Mouse (Mus musculus) erythroblast, embryonic 14.5 days (primary cell): ENCODE measurements around the gene Hspa12a. TPM values are rescaled to one million over a fixed set of nuclear protein-coding genes. Genes with fewer than 3 reads are reported as not detected.

Experiments
- H3K27me3 ChIP-seq: 2 replicates; pipeline ENCODE4 v1.6.1; 2012; ENCODE audit warnings: inconsistent platforms; ENCODE audit not compliant: control insufficient read depth
- H3K36me3 ChIP-seq: 2 replicates; pipeline ENCODE4 v1.6.1; 2012; ENCODE audit warnings: mild to moderate bottlenecking, inconsistent platforms; ENCODE audit not compliant: control insufficient read depth
- H3K4me1 ChIP-seq: 2 replicates; pipeline ENCODE4 v1.6.1; 2012; ENCODE audit warnings: inconsistent platforms; ENCODE audit not compliant: control insufficient read depth
- H3K4me3 ChIP-seq: replicated peaks from 2 replicates; pipeline ENCODE3; 2012; ENCODE audit warnings: moderate library complexity, mild to moderate bottlenecking, inconsistent platforms
- H3K9me3 ChIP-seq: 2 replicates; pipeline ENCODE4 v1.6.1; 2012; ENCODE audit warnings: low read length, inconsistent platforms, mixed read lengths; ENCODE audit not compliant: control insufficient read depth
- GATA1 ChIP-seq: IDR thresholded peaks from 2 replicates; pipeline ENCODE4 v1.6.1; 2012; ENCODE audit warnings: low read length, inconsistent platforms, mixed read lengths
- TAL1 ChIP-seq: IDR thresholded peaks from 3 replicates; pipeline ENCODE4 v1.6.1; 2012; ENCODE audit warnings: low read length, inconsistent platforms, mixed read lengths
- polyA plus RNA-seq: library from polyadenylated mRNA; stranded (reverse); fragments of >175 nt; gene quantifications from 2 replicates; pipeline ENCODE4 v1.2.3, GENCODE M21; 2012

Hspa12a gene
- polyA plus RNA-seq, 1 experiment = not detected

DNA sequence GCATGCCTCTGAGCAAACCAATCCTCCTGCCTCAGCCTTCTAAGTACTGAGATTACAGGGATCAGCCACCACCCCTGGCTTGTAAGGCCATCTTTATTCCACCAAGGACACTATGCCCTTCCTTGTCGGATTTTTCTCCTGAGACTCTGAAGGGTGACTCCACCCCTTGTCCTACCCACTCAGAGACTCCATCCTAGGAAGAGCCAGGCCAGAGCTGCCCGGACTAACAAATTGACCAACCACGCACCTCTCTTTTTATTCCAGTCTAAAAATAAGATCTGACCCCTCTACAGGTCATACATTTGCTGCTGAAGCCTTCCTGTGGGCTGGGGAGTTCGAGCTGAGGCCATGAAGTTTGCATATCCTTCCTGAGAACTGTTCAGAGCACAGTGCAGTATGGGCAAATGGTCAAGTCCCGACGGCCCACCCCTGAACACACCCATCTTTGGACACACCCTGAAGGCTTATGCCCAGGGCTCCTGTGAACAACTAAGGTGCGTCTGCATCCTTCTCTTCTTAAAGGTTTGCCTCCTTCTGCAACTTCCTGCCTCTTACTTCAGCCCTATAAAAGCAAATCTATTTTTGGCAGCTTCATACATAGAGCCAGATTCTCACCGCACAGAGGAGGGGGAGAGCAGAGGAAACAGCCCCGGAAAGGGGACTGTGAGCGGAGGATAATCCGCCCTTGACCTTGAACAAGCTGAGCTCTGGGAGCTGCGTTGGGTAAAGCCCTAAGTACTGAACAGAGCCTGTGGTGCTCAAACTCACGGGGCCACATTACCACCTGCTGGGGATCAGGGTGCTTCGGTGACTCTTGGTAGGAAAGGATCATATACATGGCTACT lies 124.7 kb downstream of the Hspa12a start:
- H3K4me3 ChIP-seq = no peak overlapping the region
- no peaks in the 10 kb centered on the region for H3K36me3 ChIP-seq
- no peak for TF ChIP-seq TAL1
- TF ChIP-seq GATA1 = no peak
- H3K4me1 ChIP-seq = no peaks in the 10 kb centered on the region
- H3K9me3 ChIP-seq = no peaks in the 10 kb centered on the region
- no peaks in the 10 kb centered on the region for H3K27me3 ChIP-seq

GRCm38 (mm10) chr19:58817398-58817797 lies 126.1 kb downstream of the Hspa12a start:
- no peaks in the 10 kb centered on the region for H3K36me3 ChIP-seq
- TF ChIP-seq GATA1 (no peak), TAL1 (no peak)
- no peaks in the 10 kb centered on the region for H3K27me3 ChIP-seq
- no peaks in the 10 kb centered on the region for H3K9me3 ChIP-seq
- H3K4me1 ChIP-seq = no peaks in the 10 kb centered on the region
- no peak overlapping the region for H3K4me3 ChIP-seq

GRCm38 (mm10) chr19:58816453-58817041 lies 126.9 kb downstream of the Hspa12a start:
- Histone ChIP-seq H3K27me3 (no peaks in the 10 kb centered on the region), H3K36me3 (no peaks in the 10 kb centered on the region), H3K4me3 (no peak overlapping the region), H3K9me3 (no peaks in the 10 kb centered on the region), H3K4me1 (no peaks in the 10 kb centered on the region)
- TF ChIP-seq TAL1 (no peak), GATA1 (no peak)

- Histone ChIP-seq H3K9me3 (no peaks in the 10 kb centered on the region), H3K27me3 (no peaks in the 10 kb centered on the region), H3K36me3 (no peaks in the 10 kb centered on the region), H3K4me3 (no peak overlapping the region), H3K4me1 (no peaks in the 10 kb centered on the region)
- TF ChIP-seq GATA1 = no peak
- no peak for TF ChIP-seq TAL1
Measured at GRCm38 (mm10) chr19:58815179-58815922, 128.1 kb downstream of the Hspa12a start.

DNA sequence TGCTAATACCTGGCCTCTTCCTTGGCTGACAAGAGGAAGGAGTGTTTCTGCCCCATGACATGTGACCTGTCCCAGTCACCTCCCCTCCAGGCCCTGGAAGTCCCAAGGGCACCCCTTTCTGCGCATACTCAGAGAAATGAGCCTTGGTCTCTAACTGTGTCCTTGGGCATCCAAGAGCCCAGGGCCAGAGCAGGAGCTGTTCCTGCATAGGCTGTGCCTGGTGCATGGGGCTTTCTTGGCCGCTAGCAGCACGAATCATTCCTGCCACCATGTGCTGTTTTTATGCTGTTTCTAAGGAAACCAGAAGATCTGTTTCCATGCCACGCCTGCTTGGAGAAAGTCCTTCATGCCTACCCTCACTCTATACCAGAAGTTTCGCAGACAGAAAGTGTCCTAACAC lies 132.9 kb downstream of the Hspa12a start:
- no peaks in the 10 kb centered on the region for H3K4me1 ChIP-seq
- no peak overlapping the region for H3K4me3 ChIP-seq
- no peaks in the 10 kb centered on the region for H3K27me3 ChIP-seq
- TF ChIP-seq TAL1 (no peak), GATA1 (no peak)
- no peaks in the 10 kb centered on the region for H3K9me3 ChIP-seq
- no peaks in the 10 kb centered on the region for H3K36me3 ChIP-seq

DNA sequence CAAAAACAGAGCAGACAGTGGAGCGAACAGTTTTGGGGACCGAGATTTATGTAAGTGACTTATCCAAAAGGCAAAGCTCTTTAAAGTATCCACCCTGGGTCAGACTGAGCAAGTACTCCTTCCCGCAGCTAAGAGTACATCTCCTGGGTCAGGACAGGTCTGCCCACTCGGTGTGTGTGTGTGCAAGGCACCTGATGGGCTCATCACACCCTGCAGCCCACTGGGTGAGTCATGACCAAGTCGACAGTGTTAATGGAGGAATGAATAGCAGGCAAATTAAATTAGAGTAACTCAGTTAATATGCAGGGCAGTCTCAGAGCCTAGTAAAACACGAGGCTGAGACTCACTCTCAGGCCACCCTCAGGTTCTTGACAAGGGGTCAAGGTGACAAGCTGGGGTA lies 134.6 kb downstream of the Hspa12a start:
- no peaks in the 10 kb centered on the region for H3K27me3 ChIP-seq
- no peaks in the 10 kb centered on the region for H3K4me1 ChIP-seq
- no peak for TF ChIP-seq GATA1
- TF ChIP-seq TAL1 = no peak
- no peaks in the 10 kb centered on the region for H3K36me3 ChIP-seq
- no peaks in the 10 kb centered on the region for H3K9me3 ChIP-seq
- no peak overlapping the region for H3K4me3 ChIP-seq

DNA sequence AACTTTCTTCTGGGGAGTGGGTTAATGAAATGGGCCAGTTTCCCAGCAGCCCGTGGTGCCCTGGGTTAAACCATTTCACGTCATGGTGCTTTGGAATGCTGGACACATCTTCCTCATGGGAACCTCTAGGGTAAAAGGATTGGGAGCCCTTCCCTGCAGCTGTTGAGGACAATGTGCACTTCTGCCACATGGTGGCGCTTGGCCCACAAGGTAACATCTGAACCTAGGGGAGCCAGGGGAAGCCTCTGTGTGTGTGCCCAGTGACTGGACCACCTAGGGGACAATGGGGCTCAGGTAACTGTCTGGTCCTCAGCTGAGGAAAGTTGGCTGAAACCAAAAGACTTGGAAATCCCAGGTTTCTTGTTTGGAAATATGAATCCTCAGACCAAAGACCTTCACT lies 137.1 kb downstream of the Hspa12a start:
- peaks cover 2% of the 10 kb centered on the region; the same call in 1 of the 2 replicates for H3K9me3 ChIP-seq
- TF ChIP-seq GATA1 = no peak
- TF ChIP-seq TAL1 = no peak
- no peaks in the 10 kb centered on the region for H3K4me1 ChIP-seq
- no peak overlapping the region for H3K4me3 ChIP-seq
- H3K36me3 ChIP-seq = no peaks in the 10 kb centered on the region
- H3K27me3 ChIP-seq = no peaks in the 10 kb centered on the region

DNA sequence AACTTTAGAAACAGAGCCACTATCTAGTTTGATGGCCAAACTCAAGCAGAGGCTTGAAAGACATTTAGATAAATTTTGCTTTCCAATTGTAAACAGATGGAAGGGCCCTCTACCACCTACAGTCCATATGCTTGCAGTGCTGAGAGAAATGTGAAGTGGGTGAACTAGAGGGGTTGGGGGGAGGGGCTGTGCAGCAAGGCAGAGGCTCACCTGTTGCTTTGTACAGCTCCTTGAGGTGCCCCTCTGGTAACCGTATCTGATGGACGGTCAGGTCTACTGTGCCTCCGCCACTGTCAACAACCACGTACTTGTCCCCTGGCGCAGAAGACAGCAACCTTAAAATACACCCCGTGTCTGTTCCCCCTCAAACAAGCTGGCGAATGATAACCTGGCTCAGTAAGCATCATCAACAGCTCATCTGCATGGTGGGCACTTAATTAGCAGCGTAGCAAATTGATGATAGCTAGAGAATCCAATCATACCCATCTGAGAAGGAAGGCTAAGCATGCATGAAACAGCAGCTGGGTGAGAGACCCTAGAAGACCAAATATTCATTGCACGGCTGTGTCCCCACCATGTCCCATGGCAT lies 138.2 kb downstream of the Hspa12a start:
- Histone ChIP-seq H3K27me3 (no peaks in the 10 kb centered on the region), H3K36me3 (no peaks in the 10 kb centered on the region), H3K4me1 (no peaks in the 10 kb centered on the region), H3K4me3 (no peak overlapping the region), H3K9me3 (peaks cover 2% of the 10 kb centered on the region; the same call in 1 of the 2 replicates)
- TF ChIP-seq TAL1 (no peak), GATA1 (no peak)

- TF ChIP-seq TAL1 (no peak), GATA1 (no peak)
- Histone ChIP-seq H3K36me3 (no peaks in the 10 kb centered on the region), H3K9me3 (peaks cover 5% of the 10 kb centered on the region; the same call in 1 of the 2 replicates), H3K4me1 (no peaks in the 10 kb centered on the region), H3K27me3 (no peaks in the 10 kb centered on the region), H3K4me3 (no peak overlapping the region)
Measured at GRCm38 (mm10) chr19:58795114-58795669, 148.3 kb downstream of the Hspa12a start.
